In the genomic region with DNA sequence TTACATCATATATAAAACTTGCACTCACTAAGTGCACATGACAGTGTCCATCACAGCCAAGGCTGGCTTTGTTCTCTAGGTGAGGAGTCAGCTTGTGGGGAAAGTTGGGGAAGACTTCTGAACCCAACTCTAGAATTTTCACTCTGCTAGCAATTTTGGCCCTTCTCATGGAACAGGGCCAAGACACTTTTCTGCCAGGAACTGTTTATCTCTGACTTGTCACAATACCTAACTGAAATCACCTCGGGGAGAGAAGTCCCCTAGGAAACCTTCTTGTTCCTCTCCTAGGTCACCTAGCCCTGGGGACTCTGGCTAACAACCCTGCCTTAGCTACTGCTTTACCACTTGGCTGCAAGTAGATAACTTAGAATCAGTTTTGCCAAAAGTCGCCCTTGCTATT, we compare ENCODE assay signal across 16 mouse cellular contexts. TPM values are rescaled to one million over a fixed set of nuclear protein-coding genes. Genes with fewer than 3 reads are reported as not detected.
DNase-seq lines count a peak whose midpoint lies in the region; ATAC-seq and TF ChIP-seq lines count a peak whose summit lies in the region.
"Had no signal": no experiment of that assay in that cellular context is flagged by ENCODE, and none has a peak within 500 bp of the region (broad histone marks: within the 10 kb centered on the region; RNA-seq: fewer than 3 reads in every experiment).

No protein-coding gene starts in this region.

- DNase-seq in heart, adult 11 months = peak; percentile 89
- no peak for DNase-seq in heart, postnatal 4 days
- DNase-seq in kidney, postnatal 14 days = peak; percentile 24
- DNase-seq in kidney, adult 2 months = no peak
- no peak for DNase-seq in neural tube, embryonic 10.5 days (ENCODE audit: extremely low spot score, low spot score)
- DNase-seq in midbrain, embryonic 11.5 days (ENCODE audit: low spot score, missing footprints) = no peak
- no peak for DNase-seq in left cerebral cortex, adult 8-10 months (ENCODE audit: low spot score in 2 of 2)
- DNase-seq: cerebellum, postnatal 14 days; liver, postnatal 0 days; thymus, postnatal 14 days had no signal

- ATAC-seq in neural tube, embryonic 13.5 days (ENCODE audit: low read depth) = no peak
- no peak for ATAC-seq in midbrain, embryonic 11.5 days (ENCODE audit: low FRiP score)
- ATAC-seq: activated CD4-positive, CD25-positive, alpha-beta regulatory T cell, adult 4 months; forebrain, embryonic 16.5 days; hindbrain, embryonic 16.5 days; liver, postnatal 0 days had no signal

- WGBS in kidney, adult 2 months = 42% methylated on average over 2 of the region's 2 CpGs
- WGBS in neural tube, embryonic 13.5 days = 52% methylated on average over 2 of the region's 2 CpGs
- WGBS in midbrain, embryonic 11.5 days = 62% methylated on average over 2 of the region's 2 CpGs

- no peaks in the 10 kb centered on the region for H3K4me1 ChIP-seq in kidney, adult 2 months (ENCODE audit: control insufficient read depth, insufficient read depth, low read length)
- no peaks in the 10 kb centered on the region for H3K4me1 ChIP-seq in neural tube, embryonic 13.5 days (replicated peaks)
- peaks cover 3% of the 10 kb centered on the region; the same call in 1 of the 2 replicates for H3K4me1 ChIP-seq in midbrain, embryonic 11.5 days (ENCODE audit: control insufficient read depth, insufficient read depth, low read length)
- H3K4me1 ChIP-seq: midbrain, embryonic 13.5 days had no signal

- H3K36me3 ChIP-seq in kidney, adult 2 months (ENCODE audit: control insufficient read depth, insufficient read depth, low read length) = no peaks in the 10 kb centered on the region
- no peaks in the 10 kb centered on the region for H3K36me3 ChIP-seq in neural tube, embryonic 13.5 days
- H3K36me3 ChIP-seq in midbrain, embryonic 11.5 days (ENCODE audit: control insufficient read depth, insufficient read depth, low read length) = no peaks in the 10 kb centered on the region
- H3K36me3 ChIP-seq: midbrain, embryonic 13.5 days had no signal

- no peak overlapping the region for H3K27ac ChIP-seq in kidney, adult 2 months (ENCODE audit: insufficient read depth, low read depth, low read length)
- H3K27ac ChIP-seq in neural tube, embryonic 13.5 days (replicated peaks) = 0 out of 2 replicates have a peak overlapping the region, but pooled peaks have one; percentile 23
- H3K27ac ChIP-seq in midbrain, embryonic 11.5 days (ENCODE audit: low read depth, low read length) = no peak overlapping the region
- H3K27ac ChIP-seq: midbrain, embryonic 13.5 days had no signal

- H3K9me3 ChIP-seq in neural tube, embryonic 13.5 days = no peaks in the 10 kb centered on the region
- H3K9me3 ChIP-seq in midbrain, embryonic 11.5 days (ENCODE audit: control insufficient read depth, low read length) = no peaks in the 10 kb centered on the region
- H3K9me3 ChIP-seq: midbrain, embryonic 13.5 days had no signal

- H3K4me2 ChIP-seq in neural tube, embryonic 13.5 days = no peak overlapping the region
- no peak overlapping the region for H3K4me2 ChIP-seq in midbrain, embryonic 11.5 days
- H3K4me2 ChIP-seq: midbrain, embryonic 13.5 days had no signal

- H3K27me3 ChIP-seq in kidney, adult 2 months (replicated peaks; ENCODE audit: control insufficient read depth, insufficient read depth, low read length) = no peaks in the 10 kb centered on the region
- H3K27me3 ChIP-seq in neural tube, embryonic 13.5 days = no peaks in the 10 kb centered on the region
- no peaks in the 10 kb centered on the region; the same call in 1 of the 2 replicates for H3K27me3 ChIP-seq in midbrain, embryonic 11.5 days (ENCODE audit: control insufficient read depth, insufficient read depth, low read length)
- H3K27me3 ChIP-seq: midbrain, embryonic 13.5 days had no signal

- H3K9ac ChIP-seq in neural tube, embryonic 13.5 days = no peak overlapping the region
- H3K9ac ChIP-seq in midbrain, embryonic 11.5 days (ENCODE audit: low read length) = no peak overlapping the region
- H3K9ac ChIP-seq: liver, postnatal 0 days; midbrain, embryonic 13.5 days had no signal

- TF ChIP-seq POLR2A in kidney, adult 2 months (IDR thresholded peaks at IDR 0.05; ENCODE audit: low read depth, low read length) = no peak

- TF ChIP-seq CTCF in kidney, adult 2 months (conservative IDR thresholded peaks at IDR 0.05; ENCODE audit: insufficient read depth, insufficient read length, low read depth, low read length) = no peak

- no peak overlapping the region for H3K4me3 ChIP-seq in kidney, adult 2 months (ENCODE audit: insufficient read depth, low read depth, low read length)
- H3K4me3 ChIP-seq in neural tube, embryonic 13.5 days = no peak overlapping the region
- H3K4me3 ChIP-seq in midbrain, embryonic 11.5 days (ENCODE audit: low read depth, low read length) = no peak overlapping the region
- H3K4me3 ChIP-seq: midbrain, embryonic 13.5 days; myocyte had no signal

RNA-seq across cellular contexts. Expression of a gene that starts 3.8 kb away (rescaled TPM):
- total RNA-seq in heart, postnatal 4 days (2021) = 100 to 1,000 TPM in 1 of 2 experiments, 10 to 100 TPM in 1; 85.4 to 109 TPM
- polyA plus RNA-seq in kidney, adult 2 months (2012; rRNA removed) = 14.0 and 16.6 TPM in 2 replicates
- polyA plus RNA-seq in neural tube, embryonic 13.5 days (2015; fragmentation: Nextera tagmentation; extraction: Ambion mirVana) = 41.2 and 43.7 TPM in 2 replicates
- polyA plus RNA-seq in midbrain, embryonic 11.5 days (2014; fragmentation: Nextera tagmentation; extraction: Ambion mirVana) = 29.8 and 29.9 TPM in 2 replicates
- under 1 TPM; 0.23 to 0.28 (median 0.27) TPM for total RNA-seq in left cerebral cortex, adult 8-10 months (2022)
- polyA plus RNA-seq: activated CD4-positive, CD25-positive, alpha-beta regulatory T cell, adult 4 months had no signal

Comparison
In these comparisons a context has a peak if more than half of its experiments do, and no peak if none do; other contexts are left out.
1. DNase-seq: peak in heart, adult 11 months (single experiment) and kidney, postnatal 14 days (single experiment); none in heart, postnatal 4 days (single experiment), kidney, adult 2 months (single experiment), neural tube, embryonic 10.5 days (single experiment), midbrain, embryonic 11.5 days (single experiment) and left cerebral cortex, adult 8-10 months (0 of 2).